Mouse (Mus musculus) cerebellum, postnatal 14 days (tissue): Measurements from ENCODE around the gene Hoxa11.

Experiments
- DNase-seq, 2 experiments: peaks; one replicate each; pipeline ENCODE4 v3.0.0; 2021; ENCODE audit warnings: mixed read lengths in 2 of 2

The Hoxa11 gene

DNA sequence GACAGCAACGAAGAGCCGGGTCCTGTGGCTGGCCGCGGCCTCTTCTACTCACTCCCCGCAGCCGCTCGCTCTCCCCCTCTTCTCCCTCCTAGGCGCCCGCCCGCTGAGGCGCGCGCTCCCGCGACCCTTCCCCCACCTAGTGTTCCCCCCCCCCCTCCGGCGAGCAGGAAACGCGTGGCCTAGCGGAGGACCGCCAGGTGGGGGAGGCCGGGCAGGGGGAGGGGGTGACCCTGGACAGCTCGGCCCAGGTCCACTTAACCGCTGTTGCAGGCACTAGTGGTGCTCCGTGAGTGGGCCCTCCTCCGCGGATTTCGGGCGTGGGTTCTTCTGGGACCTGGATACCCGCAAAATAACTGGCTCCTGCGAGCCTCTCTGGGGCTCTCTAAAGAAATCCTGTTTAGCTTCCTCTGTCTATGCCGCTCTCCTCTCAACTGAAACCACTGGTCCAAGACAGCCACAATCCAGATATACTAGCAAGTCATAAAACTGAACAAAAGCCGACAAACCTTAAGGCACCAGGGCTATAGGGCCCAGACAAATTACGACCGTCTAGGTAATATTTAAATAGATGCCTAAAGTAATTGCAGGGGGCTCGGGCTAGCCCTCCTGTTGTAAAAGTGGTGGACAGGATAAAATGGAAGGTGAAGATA lies 15.0 kb downstream of the Hoxa11 start, which contains the start of gene Hoxa9:
Gene Hoxa9, minus strand, starts transcription at position 574 of the 650 bp plus-strand sequence.
- no peak for DNase-seq

DNA sequence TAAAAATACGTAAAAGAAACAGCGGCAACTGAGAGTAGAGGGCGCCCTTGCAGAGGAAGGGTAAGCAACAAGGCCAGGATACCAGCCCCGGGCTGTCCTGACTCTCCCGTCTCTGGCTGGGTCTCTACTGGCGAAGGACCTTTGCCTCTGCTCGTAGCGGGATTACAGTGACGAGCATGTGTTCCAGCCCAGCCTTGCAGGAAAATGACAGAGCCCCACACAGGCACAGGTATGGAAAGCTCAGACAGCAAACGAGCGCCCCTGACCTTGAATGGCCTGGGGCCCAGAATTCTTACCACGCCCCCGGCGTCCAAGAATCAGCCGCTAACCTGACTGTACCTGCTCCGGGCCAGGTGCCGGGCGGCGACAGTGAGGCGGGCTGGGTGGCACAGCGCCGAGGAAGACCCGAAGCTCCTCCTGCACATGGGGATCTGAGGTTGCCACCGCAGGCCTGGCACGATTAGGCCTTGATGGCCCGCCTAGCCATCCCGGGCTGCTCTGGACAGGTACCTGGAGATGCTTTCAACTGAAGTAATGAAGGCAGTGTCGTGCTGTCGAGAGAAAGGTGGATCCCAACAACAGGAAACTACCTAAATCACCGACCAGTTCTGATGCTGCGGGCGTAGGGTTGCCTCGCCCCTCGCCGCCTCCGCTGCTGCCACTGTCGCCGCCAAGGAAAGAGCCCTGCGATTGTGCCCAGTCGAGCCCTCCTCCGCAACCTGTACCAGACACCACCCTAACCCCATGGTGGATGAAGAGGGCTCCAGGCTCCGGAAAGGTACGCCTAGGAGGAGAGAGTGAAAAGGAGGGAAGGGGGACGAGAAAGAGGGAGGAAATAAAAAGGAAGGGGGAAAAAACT lies 15.8 kb downstream of the Hoxa11 start:
- no peak for DNase-seq

DNA sequence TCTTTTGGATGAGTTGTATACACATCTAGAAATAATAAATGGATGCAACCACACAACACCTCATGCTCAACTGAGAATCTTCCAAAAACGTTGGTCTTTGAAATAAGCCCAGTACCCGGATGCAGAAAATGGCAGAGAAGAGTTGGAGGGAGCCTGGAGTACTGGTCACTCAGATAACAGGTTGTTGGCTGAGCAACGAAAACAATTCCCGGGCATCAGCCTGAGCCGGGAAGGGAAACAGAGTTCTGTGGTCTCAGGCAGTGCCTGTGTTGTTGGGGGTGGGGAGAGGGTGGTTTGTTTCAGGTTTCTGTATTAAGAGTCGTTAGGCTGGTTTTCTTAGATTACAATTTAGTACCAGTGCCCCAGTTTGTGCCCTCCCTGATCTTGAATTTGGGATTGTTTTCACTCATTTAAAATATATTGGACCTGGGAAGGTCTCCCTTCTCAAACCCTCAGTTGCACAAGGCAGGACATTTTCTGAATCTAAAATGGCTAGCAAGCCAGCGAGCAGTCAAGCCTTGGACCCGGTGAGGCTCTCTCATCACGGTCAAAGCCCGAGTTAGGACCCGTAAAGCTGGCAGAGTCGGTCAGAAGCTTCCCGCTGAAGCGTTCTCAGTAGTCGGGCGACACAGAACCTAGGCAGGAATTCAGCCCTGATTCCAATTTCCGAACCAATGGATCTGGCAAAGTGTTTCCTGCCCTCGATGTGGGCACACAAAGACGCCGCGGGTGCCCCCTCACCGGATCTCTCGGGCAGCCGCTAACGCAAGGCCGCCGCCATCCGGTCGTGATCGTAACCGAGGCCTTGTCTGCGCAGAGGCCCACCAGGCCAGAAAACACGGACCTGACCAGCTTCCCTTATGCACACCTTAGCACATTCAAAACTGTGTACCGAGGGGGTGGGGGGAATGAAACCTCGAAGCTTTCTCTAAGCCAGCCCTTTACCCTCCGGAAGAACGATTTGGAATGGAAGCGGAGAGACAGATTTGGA lies 16.8 kb downstream of the Hoxa11 start:
- DNase-seq = peak in 1 of 2 experiments; percentile 20

DNA sequence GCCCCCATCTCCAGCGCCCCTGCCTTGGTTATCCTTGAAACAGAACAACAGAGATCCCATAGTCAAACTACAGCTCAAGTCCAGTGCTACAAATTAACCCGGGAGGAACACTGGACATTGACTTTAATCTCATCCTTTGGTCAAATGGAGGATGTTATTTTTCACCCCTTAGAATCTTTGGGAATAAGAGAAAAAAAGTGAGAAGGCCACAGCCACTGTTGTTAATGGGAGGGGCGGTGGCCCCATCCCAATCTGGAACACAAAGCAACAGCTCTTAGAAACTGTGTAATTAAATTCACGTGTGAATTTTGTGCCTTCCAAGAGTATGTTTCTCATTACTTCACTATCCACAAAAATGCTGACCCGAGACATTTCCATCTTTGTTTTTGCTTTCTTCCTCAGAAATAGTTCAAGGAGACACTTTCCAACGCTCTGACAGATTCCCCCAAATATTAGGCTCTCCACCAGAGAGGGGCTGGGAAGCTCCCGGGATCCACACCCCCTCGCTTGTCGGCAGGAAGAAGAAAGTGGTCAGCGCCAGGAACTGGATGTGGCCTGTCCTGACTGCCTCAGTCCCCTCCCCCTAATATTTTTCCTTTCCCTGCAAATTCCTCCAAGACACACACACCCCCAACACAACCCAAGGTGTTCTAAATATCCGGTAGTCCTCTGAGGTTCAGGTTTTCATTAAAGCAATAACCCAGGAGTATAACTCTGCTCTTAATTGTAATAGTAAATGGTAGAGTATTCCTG lies 18.0 kb downstream of the Hoxa11 start:
- DNase-seq = no peak

DNA sequence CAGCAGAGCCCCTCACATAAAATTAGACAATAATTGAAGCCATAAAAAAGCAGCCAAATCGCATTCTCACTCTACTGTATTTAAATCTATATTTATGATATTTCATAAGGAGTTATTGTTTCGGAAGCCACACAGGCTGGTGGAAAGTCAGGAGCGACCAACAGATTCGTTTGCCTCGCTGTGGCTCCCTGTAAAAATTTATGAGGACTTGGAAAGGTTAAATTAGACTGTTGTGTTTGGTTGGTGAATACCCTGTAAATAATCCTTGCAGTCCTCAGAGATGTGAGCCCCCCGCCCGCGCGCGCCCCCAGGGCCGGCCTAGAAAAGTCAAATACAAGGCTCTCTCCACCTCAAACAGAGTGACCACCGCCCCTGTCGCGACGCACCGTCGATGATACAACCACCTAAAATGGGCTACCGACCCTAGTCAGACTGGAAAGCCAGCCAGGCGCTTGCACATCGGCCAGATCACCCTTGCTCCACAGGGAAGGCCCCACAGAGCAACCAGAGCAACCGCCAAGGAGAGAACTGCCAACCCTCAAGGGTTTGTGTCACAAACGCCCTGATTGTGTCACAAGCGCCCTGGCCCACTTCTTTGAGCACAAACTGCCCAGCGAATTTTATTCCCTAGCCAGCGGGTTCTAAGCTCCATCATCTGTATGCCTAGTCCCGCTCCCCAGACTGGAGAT lies 18.9 kb downstream of the Hoxa11 start:
- DNase-seq = no peak

DNA sequence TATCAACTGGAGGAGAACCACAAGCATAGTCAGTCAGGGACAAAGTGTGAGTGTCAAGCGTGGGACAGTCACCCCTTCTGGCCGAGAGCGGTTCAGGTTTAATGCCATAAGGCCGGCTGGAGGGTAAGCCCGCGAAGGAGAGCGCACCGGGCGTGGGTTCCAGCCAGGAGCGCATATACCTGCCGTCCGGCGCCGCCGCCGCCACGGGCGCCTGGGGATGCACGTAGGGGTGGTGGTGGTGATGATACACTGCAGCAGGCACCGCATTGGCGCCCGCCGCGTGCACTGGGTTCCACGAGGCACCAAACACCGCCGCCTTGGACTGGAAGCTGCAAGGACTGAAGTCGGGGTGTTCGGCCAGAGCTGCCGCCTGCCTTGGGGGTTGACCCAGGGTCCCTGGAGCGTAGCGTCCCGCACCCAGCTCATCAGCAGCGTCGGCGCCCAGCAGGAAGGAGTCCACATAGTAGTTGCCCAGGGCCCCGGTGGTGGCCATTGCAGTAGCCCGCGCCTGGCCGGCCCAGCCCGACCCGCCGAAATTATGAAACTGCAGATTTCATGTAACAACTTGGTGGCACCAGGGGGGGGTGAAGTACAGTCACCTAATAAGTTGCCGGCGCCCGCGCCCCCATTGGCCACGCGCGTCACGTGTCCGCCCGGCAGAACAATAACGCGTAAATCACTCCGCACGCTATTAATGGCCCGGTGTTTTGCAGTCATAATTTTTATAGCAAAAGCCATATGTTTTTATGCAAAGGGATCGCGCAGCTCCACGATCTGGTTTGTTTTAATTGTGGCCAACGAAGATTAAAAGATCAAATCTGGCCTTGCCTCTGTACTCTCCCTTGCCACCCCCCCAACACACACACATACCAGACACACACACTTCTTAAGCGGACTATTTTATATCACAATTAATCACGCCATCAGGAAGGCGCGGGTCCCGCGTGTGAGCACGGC lies 19.7 kb downstream of the Hoxa11 start:
- no peak for DNase-seq

DNA sequence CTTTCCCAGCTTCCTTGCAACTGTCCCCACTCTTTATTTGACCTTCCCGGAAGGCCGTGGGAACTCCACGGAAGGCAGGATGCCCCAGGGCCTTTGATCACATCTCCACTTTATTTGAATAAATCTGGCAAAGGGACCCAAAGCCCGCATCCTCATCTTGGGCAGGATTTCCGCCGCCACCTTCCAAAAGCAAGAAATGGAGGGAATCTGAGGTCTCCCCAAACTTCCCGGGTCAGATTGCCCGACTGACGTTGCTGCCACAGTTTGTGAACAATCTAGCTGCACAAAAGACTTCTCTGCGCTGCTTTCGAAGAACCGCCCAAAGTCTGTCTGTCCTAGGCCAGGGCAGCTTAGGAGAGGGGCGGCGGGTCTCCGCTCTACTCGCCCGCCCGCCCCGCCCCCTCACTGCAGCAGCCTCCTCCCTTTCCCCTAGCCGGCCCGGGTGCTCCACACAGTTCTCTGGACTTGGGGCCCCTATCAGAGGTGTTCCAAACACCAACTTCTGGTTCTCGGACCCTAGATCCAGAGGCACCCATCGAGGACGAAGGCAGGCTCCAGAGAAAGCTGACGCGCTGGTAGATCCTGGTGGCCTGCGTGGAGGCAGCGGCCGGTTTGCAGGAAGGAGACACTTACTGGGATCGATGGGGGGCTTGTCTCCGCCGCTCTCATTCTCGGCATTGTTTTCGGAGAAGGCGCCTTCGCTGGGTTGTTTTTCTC lies 20.6 kb downstream of the Hoxa11 start:
- DNase-seq = no peak

DNA sequence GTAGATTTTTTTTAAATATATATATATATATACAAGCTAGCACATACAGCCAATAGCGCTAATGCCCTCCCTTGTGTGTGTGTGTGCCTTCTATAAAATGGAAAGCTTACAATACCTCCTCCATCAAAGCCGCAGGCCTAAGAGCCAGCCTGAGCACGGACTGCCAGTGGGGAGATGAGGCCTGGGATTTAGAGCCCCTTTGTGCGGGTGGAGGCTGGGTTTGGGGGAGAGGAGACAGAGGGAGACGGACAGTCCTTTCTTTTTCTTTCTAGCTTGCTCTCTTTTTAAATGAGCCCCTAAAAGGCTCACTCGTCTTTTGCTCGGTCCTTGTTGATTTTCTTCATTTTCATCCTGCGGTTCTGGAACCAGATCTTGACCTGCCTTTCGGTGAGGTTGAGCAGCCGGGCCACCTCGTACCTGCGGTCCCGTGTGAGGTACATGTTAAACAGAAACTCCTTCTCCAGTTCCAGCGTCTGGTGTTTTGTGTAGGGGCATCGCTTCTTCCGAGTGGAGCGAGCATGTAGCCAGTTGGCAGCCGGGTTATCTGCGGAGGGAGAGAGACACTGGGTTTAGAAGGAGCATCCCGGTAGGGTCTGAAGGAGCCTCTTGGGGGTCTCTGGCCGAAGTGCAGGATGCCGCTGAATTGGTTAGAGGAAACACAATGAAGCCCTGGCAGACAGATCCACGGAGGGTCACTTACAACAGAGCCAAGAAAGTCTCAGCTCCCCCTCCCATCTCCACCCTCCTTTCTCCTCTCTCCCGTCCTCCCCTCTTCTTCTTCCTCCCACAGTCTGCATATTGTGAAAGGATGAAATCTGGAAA lies 21.5 kb downstream of the Hoxa11 start:
- DNase-seq = no peak

DNA sequence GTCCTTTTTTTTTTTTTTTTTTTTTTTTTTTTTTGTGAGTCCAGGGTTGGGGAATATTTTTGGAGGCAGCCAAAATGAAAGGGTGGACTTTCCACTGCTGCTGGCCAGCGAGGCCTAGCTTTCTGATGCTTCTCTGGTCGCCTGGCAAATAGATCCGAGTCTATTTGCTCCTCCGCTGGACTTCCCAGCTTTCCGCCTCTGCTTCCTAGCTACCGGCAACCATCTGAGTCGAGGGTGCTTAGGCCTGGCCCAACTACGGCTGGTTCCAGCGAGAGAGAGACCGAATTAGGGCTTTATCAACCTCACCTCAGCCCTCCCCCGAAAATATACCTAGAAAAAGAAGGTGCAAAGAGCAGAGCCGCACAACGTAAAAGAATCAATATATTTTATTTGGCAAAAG lies 22.9 kb downstream of the Hoxa11 start:
- no peak for DNase-seq

DNA sequence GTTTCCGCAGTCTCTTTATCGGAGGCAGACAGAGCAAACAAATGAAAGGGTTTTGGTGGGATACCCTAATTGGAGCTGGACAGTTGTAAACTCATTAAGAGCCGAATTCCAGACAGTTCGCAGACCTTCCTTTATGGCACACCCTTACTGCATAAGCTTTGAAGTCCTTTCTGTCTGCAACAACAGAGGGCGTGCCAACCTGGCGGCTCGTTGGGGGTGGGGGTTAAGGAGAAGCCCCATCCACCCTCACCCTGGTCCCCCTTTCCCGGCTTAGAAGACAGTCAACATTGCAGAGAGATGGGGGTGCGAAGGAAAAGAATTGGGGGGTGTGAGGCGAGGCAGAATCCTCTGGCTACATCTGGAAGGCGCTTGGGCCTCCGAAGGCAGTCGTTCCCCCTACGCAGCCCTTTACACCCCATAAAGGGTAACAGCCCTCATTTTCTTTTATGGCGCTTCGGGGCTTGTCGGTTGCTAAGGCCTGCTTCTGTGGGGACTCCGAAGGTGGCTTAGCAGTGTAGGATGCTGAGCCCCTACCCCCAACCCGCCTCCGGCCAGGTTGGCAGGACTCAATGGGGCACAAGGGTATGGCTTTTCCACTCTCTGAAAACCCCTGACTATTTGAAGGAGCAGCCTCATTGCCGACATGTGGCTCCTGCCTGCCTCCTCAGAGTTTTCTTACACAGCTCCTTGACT lies 23.5 kb downstream of the Hoxa11 start:
- peak in 1 of 2 experiments; percentile 28 for DNase-seq

DNA sequence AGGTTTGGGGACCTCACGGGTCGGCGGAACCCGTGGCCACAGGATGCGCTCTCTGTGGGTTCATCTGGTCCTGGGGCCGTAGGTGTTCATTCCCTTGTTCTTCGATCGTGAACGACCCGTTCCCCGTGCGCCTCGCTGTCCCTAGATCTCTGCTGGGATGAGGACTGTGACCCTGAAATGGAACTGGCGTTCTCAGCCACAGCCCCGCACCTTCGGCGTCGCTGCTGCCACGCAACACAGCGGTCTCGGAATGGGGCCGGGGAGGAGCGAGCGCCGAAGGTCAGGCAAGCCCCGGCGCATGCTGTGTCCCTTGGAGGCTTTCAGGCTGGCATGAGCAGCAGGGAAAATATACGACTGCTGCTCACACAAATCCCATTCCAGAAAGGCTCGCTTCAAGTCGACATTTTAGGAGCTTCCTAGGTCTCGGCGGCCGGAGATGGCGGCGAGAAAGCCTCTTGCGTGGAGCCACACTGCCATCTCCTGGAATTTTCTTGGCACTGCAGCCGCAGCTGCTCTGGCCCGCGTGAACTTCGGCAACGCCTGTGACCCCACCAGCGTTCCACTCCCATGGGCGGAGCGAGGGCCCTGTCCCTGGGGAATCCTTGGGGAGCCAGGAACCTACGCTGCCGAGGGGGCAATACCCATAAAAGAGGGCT lies 24.1 kb downstream of the Hoxa11 start, which contains the start of gene Hoxa7:
Gene Hoxa7, minus strand, starts transcription at position 518 of the 656 bp plus-strand sequence.
- peak; percentile 92 for DNase-seq

DNA sequence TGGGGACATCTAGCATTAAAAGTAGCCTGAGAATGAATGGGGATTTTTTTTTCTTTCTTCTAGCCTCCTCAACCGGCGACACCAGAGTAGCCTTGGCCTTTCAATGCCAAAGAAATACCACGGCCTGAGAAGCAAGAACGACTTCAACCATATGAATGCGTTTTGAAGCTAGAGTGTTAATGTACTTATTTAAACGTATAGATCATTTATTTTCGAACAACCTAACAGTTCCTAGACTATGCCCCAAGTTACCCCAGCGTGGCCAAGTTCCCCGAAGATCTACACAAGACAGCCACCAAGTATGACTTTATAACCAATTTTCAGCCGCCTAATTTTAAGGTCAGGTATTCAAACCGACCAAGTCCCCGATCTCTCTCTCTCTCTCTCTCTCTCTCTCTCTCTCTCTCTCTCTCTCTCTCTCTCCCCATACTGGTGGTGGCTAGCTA lies 24.7 kb downstream of the Hoxa11 start:
- DNase-seq = peak in 1 of 2 experiments; percentile 40

DNA sequence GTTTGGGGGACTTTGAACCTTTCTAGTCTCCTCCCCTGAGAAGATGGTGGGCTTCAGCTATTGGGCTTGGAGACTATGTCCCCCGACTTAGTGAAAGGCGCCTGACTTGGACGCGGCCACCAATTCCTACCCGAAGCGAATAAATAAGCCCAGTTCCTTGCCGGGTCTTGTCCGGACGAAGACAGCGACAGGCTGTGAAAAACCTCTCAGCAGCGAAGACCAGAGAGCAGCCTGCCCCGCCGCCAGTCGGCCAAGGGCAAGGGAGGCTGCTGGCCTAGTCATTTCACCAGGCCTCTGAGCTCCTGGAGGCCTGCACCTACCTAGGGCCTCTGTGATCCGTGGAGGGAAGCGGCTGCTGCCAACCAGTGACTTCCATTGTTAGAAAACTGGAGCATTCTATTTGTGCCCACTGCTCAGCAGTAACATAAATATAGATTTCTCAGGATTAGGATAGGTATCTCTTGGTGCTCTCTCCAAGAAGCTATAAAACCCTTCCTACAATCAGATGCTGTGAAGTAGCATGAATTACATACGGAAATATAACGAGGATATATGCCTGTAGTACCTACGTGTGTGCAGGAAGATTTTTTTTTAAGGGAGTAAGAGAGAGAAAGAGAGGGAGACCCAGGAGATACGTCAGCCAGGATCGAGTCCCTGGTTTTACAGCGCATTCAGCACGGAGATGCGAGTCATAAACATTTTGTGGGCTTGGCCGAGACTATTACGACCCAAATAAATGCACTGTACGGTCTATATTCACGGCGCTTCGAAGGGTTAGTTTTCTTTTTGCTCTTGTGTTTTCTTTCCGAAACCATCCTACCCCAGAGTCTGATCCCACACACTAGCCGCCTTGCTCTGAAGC lies 25.4 kb downstream of the Hoxa11 start:
- DNase-seq = peak; percentile 25 to 46

DNA sequence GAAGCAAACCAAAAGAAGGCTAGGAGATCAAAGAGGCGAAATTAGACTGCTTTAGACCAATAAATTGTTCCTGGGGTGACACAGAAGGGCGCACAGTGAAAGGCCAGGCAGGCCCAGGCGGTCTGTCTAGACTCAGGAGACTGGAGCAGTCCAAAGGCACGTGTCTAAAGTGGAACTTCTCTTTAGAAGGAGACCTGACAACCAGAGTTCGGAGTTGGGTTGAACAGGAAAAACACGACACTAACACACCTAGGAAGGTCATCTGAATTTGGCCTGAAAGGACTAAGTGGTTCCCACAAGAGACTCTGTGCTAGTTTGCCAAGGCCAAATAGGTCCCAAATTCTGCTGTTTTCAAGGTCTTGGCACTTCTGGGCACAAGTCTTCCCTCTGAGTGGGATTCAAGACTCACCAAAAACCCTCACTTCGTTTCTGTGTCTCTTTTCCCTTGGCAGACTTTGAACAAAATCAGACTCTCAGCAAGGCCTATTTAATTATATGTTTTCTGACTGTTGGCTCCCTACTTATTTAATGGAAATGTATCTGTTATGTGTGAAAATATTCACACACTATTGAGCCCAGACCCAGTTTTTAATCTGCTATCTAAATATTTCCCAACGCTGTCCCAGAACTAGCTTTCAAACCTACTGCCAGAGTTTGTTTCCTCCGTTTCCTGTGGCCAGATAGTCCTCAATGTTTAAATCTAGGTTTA lies 26.2 kb downstream of the Hoxa11 start:
- no peak for DNase-seq

DNA sequence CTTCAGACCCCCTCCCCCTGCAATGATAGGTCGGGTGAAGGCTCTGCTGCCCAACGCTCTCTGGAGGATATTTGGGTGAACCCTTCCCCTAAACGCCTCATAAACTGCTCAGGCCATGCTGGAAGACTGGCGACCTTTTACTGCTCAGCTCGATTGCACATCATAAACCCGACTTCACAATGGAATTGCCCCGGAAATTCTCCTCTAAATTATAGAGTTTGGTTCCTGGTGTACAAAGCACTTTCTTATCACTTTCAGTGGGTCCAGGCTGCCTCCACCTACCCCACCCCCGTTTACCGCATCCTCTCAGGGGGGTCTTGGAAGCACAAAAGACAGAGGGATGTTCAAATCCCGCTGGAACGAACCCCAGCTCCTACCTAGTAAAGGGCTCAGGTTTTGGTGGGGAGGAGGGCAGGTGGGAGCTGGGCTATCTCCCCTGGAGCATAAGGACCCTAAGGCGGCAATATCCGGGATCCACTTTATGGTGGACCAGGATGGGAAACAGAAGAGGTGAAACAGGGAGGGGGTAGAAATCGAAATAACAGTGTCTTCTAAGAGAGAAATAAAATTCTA lies 26.9 kb downstream of the Hoxa11 start:
- DNase-seq = peak; percentile 44 to 49
